Comparison of ENCODE assay signal across 8 mouse cellular contexts in the genomic region with DNA sequence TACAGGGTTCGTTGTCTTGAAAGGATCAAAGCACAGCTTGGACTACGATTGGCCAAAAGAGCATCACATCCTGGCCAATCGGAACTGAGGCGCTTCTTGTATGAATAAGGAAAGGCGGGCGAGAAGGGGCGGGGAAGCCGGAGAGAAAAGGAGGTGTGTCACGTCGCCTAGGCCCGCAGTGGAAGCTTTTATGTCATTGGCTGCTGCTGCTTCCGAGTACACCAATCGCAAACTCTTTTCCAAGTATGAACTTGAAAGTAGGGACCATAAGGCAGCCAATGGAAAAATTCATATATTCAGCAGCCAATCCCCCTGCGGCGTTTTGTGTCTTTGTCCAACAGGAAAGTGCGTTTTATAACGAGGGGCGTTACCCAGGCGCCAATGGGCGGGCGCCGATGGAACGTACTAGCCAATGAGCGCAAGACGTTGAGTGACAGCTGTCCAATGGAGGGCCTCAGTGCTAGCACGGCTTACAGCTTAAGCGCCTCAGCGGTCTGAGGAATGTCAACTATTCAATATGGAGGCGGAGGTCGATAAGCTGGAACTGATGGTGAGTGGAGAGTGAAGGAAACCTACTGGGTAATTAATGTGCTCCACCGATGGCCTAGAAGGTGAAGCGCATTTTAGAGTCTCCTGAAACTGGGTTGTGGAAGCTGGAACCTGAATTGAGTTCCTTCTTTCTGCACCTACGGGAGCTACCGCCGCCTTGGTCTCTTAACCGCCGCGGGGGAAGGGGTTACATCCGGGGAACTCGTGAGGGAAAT. TPM values are rescaled to one million over a fixed set of nuclear protein-coding genes. Genes with fewer than 3 reads are reported as not detected.
A peak's percentile ranks its signal among the peaks of the same experiment; 100 is the strongest.
DNase-seq lines count a peak whose midpoint lies in the region; ATAC-seq and TF ChIP-seq lines count a peak whose summit lies in the region.

A gene (plus strand): TSS at position 480 of the 764 bp plus-strand sequence.

- no peaks in the 10 kb centered on the region for H3K9me3 ChIP-seq in hindbrain, embryonic 10.5 days
- no peaks in the 10 kb centered on the region for H3K9me3 ChIP-seq in lung, postnatal 0 days (ENCODE audit: low read length)

- H3K27me3 ChIP-seq in hindbrain, embryonic 10.5 days (ENCODE audit: insufficient read depth, poor library complexity, severe bottlenecking): no peaks in the 10 kb centered on the region
- no peaks in the 10 kb centered on the region for H3K27me3 ChIP-seq in lung, postnatal 0 days (replicated peaks; ENCODE audit: insufficient read depth, low read length)

- TF ChIP-seq EP300 in lung, postnatal 0 days (IDR thresholded peaks at IDR 0.05): peak; percentile 97

- peaks cover 50% of the 10 kb centered on the region for H3K36me3 ChIP-seq in hindbrain, embryonic 10.5 days
- no peaks in the 10 kb centered on the region for H3K36me3 ChIP-seq in lung, postnatal 0 days (ENCODE audit: insufficient read depth, low read length)

- TF ChIP-seq CTCF in lung, postnatal 0 days (IDR thresholded peaks at IDR 0.05): no peak

- H3K4me2 ChIP-seq in lung, postnatal 0 days (replicated peaks; ENCODE audit: low read depth, low read length): peak within 1 kb of the TSS; percentile 85

- H3K9ac ChIP-seq in lung, postnatal 0 days (replicated peaks; ENCODE audit: low read depth): peak within 1 kb of the TSS; percentile 53

- peak; percentile 98 for ATAC-seq in frontal cortex, adult (ENCODE audit: low TSS enrichment)
- ATAC-seq in lung, postnatal 0 days: peak; percentile 98

- peaks cover 39% of the 10 kb centered on the region for H3K4me1 ChIP-seq in hindbrain, embryonic 10.5 days (replicated peaks)
- H3K4me1 ChIP-seq in lung, postnatal 0 days (ENCODE audit: insufficient read depth, low read depth, low read length): no peaks in the 10 kb centered on the region; the same call in 1 of the 2 replicates

- under 1% methylated on average over 40 of the region's 40 CpGs for WGBS in hindbrain, embryonic 10.5 days
- under 1% methylated on average over 40 of the region's 40 CpGs for WGBS in lung, postnatal 0 days

- DNase-seq in MN1 (ENCODE audit: low spot score): peak; percentile 99
- DNase-seq in cerebellum, adult 9-10 months: peak; percentile 100
- peak; percentile 99 for DNase-seq in hindbrain, embryonic 10.5 days (ENCODE audit: low spot score)
- peak; percentile 99 for DNase-seq in layer of hippocampus, adult 9-11 months
- DNase-seq in lung, postnatal 0 days (ENCODE audit: low spot score): peak; percentile 100
- peak; percentile 91 for DNase-seq in ovary, postnatal 14 days (ENCODE audit: low spot score)
- peak; percentile 96 for DNase-seq in thymus, postnatal 14 days

- H3K27ac ChIP-seq in hindbrain, embryonic 10.5 days: peak within 1 kb of the TSS; percentile 100
- H3K27ac ChIP-seq in lung, postnatal 0 days (ENCODE audit: low read length): peak within 1 kb of the TSS; percentile 85

- peak within 1 kb of the TSS; percentile 98 for H3K4me3 ChIP-seq in hindbrain, embryonic 10.5 days
- H3K4me3 ChIP-seq in lung, postnatal 0 days (ENCODE audit: low read depth, low read length): peak within 1 kb of the TSS; percentile 74

RNA-seq across cellular contexts. Expression of the gene that starts here (rescaled TPM):
- 76.9 and 99.9 TPM in 2 replicates for polyA plus RNA-seq in hindbrain, embryonic 10.5 days (2016; fragmentation: Nextera tagmentation; extraction: Ambion mirVana)
- 12.7 and 13.4 TPM in 2 replicates for polyA plus RNA-seq in lung, postnatal 0 days (2015; fragmentation: Nextera tagmentation; extraction: Ambion mirVana)

Comparison
In these comparisons a context has a peak if more than half of its experiments do, and no peak if none do; other contexts are left out.
1. Peak in every context shown above with its lines: DNase-seq, ATAC-seq, H3K4me3 ChIP-seq and H3K27ac ChIP-seq.